Mouse (Mus musculus) liver, embryonic 16.5 days (tissue): Measurements from ENCODE around the gene Gm12169. TPM values are rescaled to one million over a fixed set of nuclear protein-coding genes. Genes with fewer than 3 reads are reported as not detected.

ENCODE experiments used
- ATAC-seq: fragments of 200-750 bp; cut with Nextera tagmentation; 2 replicates; pipeline ENCODE4 v1.8.0; 2017; ENCODE audit warnings: low read depth, mild to moderate bottlenecking, moderate number of reproducible peaks, moderate library complexity
- H3K27ac ChIP-seq: fragments of 300-500 bp; sonication (generic); 2 replicates; pipeline ENCODE4 v1.5.1; 2014; ENCODE audit warnings: mild to moderate bottlenecking, low read length
- H3K27me3 ChIP-seq: fragments of 300-500 bp; sonication (generic); 2 replicates; pipeline ENCODE4 v1.6.1; 2014; ENCODE audit warnings: low read depth, low read length, mixed read lengths; ENCODE audit not compliant: control insufficient read depth, insufficient read depth
- H3K36me3 ChIP-seq: fragments of 300-500 bp; sonication (generic); 2 replicates; pipeline ENCODE4 v1.6.1; 2014; ENCODE audit warnings: mild to moderate bottlenecking; ENCODE audit not compliant: control insufficient read depth, insufficient read depth
- H3K4me1 ChIP-seq: fragments of 300-500 bp; sonication (generic); 2 replicates; pipeline ENCODE4 v1.6.1; 2014; ENCODE audit warnings: low read depth, low read length, mixed read lengths; ENCODE audit not compliant: control insufficient read depth
- H3K4me2 ChIP-seq: fragments of 300-500 bp; sonication (generic); 2 replicates; pipeline ENCODE4 v1.6.1; 2014; ENCODE audit warnings: low read depth, low read length, mixed read lengths
- H3K4me3 ChIP-seq: fragments of 300-500 bp; sonication (generic); 2 replicates; pipeline ENCODE4 v1.5.1; 2014; ENCODE audit warnings: low read depth, mild to moderate bottlenecking, low read length
- H3K9ac ChIP-seq: fragments of 300-500 bp; sonication (generic); 2 replicates; pipeline ENCODE4 v1.6.1; 2014; ENCODE audit warnings: low read depth, low read length
- H3K9me3 ChIP-seq: fragments of 300-500 bp; sonication (generic); replicated peaks from 2 replicates; pipeline ENCODE4 v1.6.1; 2016; ENCODE audit warnings: low read length; ENCODE audit not compliant: control insufficient read depth
- WGBS: fragments of 180-500 bp; shearing (Covaris S2); extraction: QIAGEN DNeasy Blood & Tissue Kit; methylation state at CpG from one replicate; pipeline ENCODE4 v1.1.7; 2014; ENCODE audit not compliant: insufficient replicate concordance; 5-methylcytosine and 5-hydroxymethylcytosine counted together
- polyA plus RNA-seq: library from polyadenylated mRNA; unstranded; fragments of >200 nt; fragmentation: Nextera tagmentation; extraction: Ambion mirVana; gene quantifications from 2 replicates; pipeline ENCODE4 v1.2.1, GENCODE M21; 2015

The Gm12169 gene
- polyA plus RNA-seq, 1 experiment from 2014 or later = not detected

DNA sequence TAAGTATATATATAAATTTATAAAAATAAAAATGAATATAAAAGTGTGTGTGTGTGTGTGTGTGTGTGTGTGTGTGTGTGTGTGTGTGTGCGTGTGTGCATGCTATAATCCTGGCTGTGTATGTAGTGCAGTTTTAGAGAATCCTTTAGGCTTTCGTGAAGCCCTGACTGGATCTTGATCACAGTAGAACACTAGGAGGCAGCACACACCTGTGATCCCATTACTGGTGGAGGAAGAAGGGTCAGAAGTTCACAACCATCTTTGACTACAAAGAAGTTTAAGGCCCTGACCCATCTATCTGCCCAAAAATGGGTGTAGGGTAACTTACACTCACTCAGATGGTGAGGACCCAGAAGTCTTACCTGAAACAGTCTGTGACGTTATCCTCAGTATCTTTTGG is 1.3 kb upstream of the Gm12169 start:
- H3K27ac ChIP-seq = no peak overlapping the region
- no peaks in the 10 kb centered on the region for H3K9me3 ChIP-seq
- no peak for ATAC-seq
- no peaks in the 10 kb centered on the region for H3K36me3 ChIP-seq
- H3K4me1 ChIP-seq = no peaks in the 10 kb centered on the region
- no peak overlapping the region for H3K4me3 ChIP-seq
- H3K9ac ChIP-seq = no peak overlapping the region
- no peaks in the 10 kb centered on the region for H3K27me3 ChIP-seq
- H3K4me2 ChIP-seq = no peak overlapping the region
- 62% methylated on average over 3 of the region's 3 CpGs for WGBS

DNA sequence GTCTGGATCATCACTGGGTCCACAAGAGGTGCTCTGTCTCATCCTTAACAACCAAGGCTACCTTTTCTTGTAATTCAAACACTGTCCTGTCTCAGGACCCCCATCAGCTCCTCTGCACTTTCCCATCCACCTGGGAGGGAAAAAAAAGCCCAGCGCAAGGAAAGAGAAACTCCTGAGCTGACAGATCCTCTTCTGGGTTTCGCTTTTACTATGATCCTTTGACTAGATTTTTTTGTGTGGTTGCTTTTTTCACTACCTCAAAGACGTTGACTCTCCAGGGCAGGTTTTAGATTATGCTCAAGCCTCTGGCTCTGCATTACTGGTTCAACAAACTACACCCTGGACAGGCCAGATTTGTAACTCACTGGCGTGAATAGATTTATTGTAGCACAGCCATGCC is 6.1 kb downstream of the Gm12169 start:
- no peaks in the 10 kb centered on the region for H3K9me3 ChIP-seq

DNA sequence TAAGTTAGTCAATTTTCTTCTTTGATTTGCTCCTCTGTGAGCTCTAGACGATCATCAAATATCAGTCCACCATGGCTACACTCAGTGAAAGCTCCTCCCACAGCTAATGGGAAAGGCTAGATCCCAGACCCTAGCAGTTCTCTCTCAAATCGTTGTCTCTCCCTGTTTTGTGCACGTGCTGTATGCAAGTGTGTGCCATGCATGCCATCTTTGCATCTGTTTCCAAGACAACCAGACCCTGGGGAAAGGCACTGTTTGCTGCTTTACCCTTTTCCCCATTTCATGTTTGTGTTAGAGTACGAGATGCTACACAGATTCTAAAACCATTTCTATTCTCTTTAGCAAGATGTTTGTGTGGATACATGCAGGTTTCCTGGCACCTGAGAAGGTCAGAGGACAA is 13.0 kb downstream of the Gm12169 start:
- Histone ChIP-seq H3K9ac (no peak overlapping the region), H3K9me3 (no peaks in the 10 kb centered on the region), H3K4me1 (no peaks in the 10 kb centered on the region), H3K4me2 (no peak overlapping the region), H3K27ac (no peak overlapping the region), H3K4me3 (no peak overlapping the region), H3K36me3 (no peaks in the 10 kb centered on the region), H3K27me3 (no peaks in the 10 kb centered on the region)
- WGBS = 54% methylated on average over 4 of the region's 4 CpGs
- ATAC-seq = no peak

More for the DNA sequence above, 6.1 kb downstream of the Gm12169 start:
- Histone ChIP-seq H3K4me2 (no peak overlapping the region), H3K27me3 (no peaks in the 10 kb centered on the region), H3K4me3 (no peak overlapping the region), H3K9ac (no peak overlapping the region), H3K4me1 (no peaks in the 10 kb centered on the region), H3K36me3 (no peaks in the 10 kb centered on the region), H3K27ac (no peak overlapping the region)
- no peak for ATAC-seq
- WGBS = 65% methylated on average over 4 of the region's 4 CpGs

DNA sequence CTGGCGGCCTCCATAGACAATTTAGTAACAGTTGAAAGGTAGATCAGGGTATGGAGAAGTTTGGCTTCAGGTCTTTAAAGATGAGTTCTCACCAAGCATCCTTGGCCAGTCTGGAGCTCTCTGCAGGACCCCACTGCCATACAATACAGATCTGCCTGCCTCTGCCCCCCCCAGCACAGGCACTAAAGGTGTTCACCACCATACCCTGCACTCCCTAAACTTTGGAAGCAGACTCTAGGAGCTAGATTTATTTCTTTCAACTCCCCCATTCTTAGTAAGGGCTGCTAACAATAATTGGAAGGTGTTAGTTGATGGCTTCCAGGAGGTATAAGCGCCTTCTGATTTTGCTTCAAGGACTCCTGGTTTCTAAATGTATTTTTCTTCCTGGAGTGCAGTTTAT is 19.5 kb downstream of the Gm12169 start:
- no peaks in the 10 kb centered on the region for H3K27me3 ChIP-seq
- no peaks in the 10 kb centered on the region for H3K36me3 ChIP-seq
- H3K4me2 ChIP-seq = no peak overlapping the region
- no peak overlapping the region for H3K4me3 ChIP-seq
- H3K27ac ChIP-seq = no peak overlapping the region
- no peaks in the 10 kb centered on the region for H3K9me3 ChIP-seq
- no peaks in the 10 kb centered on the region for H3K4me1 ChIP-seq
- 55% methylated on average over 2 of the region's 2 CpGs for WGBS
- ATAC-seq = no peak
- no peak overlapping the region for H3K9ac ChIP-seq

DNA sequence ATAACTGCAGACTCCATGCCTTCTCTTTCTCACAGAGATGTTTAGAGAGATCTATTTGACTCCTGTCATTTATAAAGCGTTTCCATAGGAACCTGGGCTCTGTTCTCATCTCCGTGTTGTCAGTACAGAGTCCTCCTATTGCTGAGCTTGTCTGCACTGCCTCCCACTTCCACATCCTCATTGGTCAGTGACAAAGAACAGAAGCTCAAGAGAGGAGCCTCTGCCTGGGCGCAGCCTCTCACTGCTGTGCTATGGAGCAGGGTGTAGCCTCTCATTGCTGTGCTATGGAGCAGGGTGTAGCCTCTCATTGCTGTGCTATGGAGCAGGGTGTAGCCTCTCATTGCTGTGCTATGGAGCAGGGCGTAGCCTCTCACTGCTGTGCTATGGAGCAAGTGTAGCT is 25.7 kb downstream of the Gm12169 start:
- Histone ChIP-seq H3K4me3 (no peak overlapping the region), H3K9ac (no peak overlapping the region), H3K27me3 (no peaks in the 10 kb centered on the region), H3K36me3 (no peaks in the 10 kb centered on the region), H3K4me1 (no peaks in the 10 kb centered on the region), H3K27ac (no peak overlapping the region), H3K4me2 (no peak overlapping the region), H3K9me3 (no peaks in the 10 kb centered on the region)
- ATAC-seq = no peak
- WGBS = 59% methylated on average over 4 of the region's 4 CpGs

DNA sequence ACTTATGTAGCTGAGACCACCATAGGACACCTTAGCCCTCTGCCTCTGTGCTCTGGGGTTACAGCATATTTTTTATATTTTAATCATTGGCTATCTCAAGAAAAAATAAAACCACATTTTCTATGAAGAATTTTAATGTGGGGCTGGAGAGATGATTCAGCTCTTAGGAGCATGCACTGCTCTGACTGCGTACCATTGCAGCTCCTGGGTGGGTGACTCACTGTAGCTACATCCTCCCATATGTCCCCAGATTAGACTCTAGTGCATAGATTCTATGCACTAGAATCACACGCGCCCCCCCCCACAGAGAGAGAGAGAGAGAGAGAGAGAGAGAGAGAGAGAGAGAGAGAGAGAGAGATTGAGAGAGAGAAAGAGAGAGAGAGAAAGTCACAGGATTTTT is 28.7 kb downstream of the Gm12169 start:
- ATAC-seq = no peak
- no peaks in the 10 kb centered on the region for H3K27me3 ChIP-seq
- no peak overlapping the region for H3K9ac ChIP-seq
- no peak overlapping the region for H3K27ac ChIP-seq
- no peaks in the 10 kb centered on the region for H3K9me3 ChIP-seq
- H3K4me2 ChIP-seq = no peak overlapping the region
- H3K36me3 ChIP-seq = no peaks in the 10 kb centered on the region
- 72% methylated on average over 3 of the region's 3 CpGs for WGBS
- H3K4me1 ChIP-seq = no peaks in the 10 kb centered on the region
- H3K4me3 ChIP-seq = no peak overlapping the region

DNA sequence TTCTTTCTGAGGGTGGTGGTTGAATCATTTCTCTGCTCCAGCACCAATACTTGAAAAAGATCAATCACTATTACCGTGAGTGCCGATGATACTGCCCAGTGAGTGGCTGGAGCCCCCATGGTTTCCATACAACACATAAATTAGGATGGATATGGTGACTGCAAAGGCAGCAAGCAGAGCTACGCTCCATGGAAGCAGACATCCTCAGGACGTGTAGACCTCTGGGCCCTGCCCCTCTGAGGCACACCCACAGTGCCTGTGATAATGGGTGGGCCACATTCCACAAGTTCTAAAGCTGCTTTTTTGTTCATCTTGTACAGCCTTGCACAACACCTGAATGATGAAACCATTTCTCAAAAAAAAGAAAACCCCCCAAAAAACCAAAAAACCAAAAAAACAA is 37.1 kb downstream of the Gm12169 start:
- no peaks in the 10 kb centered on the region for H3K27me3 ChIP-seq
- WGBS = 57% methylated on average over 4 of the region's 4 CpGs
- no peak overlapping the region for H3K27ac ChIP-seq
- ATAC-seq = no peak
- H3K9me3 ChIP-seq = no peaks in the 10 kb centered on the region
- no peaks in the 10 kb centered on the region for H3K36me3 ChIP-seq
- H3K4me1 ChIP-seq = no peaks in the 10 kb centered on the region
- no peak overlapping the region for H3K4me3 ChIP-seq
- H3K9ac ChIP-seq = no peak overlapping the region
- no peak overlapping the region for H3K4me2 ChIP-seq

GRCm38 (mm10) chr11:46564671-46565070 is 40.7 kb downstream of the Gm12169 start:
- Histone ChIP-seq H3K27ac (no peak overlapping the region), H3K9ac (no peak overlapping the region), H3K9me3 (no peaks in the 10 kb centered on the region), H3K4me3 (no peak overlapping the region), H3K4me2 (no peak overlapping the region), H3K4me1 (no peaks in the 10 kb centered on the region), H3K36me3 (no peaks in the 10 kb centered on the region), H3K27me3 (no peaks in the 10 kb centered on the region)
- ATAC-seq = no peak
- 31% methylated on average over 1 of the region's 1 CpGs for WGBS

DNA sequence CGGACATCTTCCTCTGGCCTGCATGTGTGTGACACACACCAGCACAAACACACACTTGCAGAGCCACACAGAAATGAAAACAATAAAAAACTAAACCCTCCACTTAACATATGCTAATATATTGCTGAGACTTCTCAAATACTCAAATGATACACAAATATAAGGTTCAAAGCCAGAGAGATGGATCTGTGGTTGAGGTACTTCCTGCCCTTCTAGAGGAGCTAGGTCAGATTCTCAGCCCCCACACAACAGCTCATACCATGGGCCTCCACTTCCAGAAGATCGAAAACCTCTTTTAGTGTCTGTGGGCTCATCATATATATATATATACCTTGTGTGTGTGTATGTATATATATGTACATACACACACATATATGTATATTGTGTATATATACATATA is 42.0 kb downstream of the Gm12169 start:
- Histone ChIP-seq H3K27me3 (no peaks in the 10 kb centered on the region), H3K4me1 (no peaks in the 10 kb centered on the region), H3K27ac (no peak overlapping the region), H3K9me3 (no peaks in the 10 kb centered on the region), H3K9ac (no peak overlapping the region), H3K4me3 (no peak overlapping the region), H3K4me2 (no peak overlapping the region), H3K36me3 (no peaks in the 10 kb centered on the region)
- ATAC-seq = no peak
- 64% methylated on average over 2 of the region's 2 CpGs for WGBS

GRCm38 (mm10) chr11:46569107-46569506 is 45.1 kb downstream of the Gm12169 start:
- no peaks in the 10 kb centered on the region for H3K36me3 ChIP-seq
- H3K9me3 ChIP-seq = no peaks in the 10 kb centered on the region
- no peaks in the 10 kb centered on the region for H3K27me3 ChIP-seq
- ATAC-seq = no peak
- no peak overlapping the region for H3K9ac ChIP-seq
- H3K4me3 ChIP-seq = no peak overlapping the region
- no peaks in the 10 kb centered on the region for H3K4me1 ChIP-seq
- WGBS = 63% methylated on average over 1 of the region's 1 CpGs
- no peak overlapping the region for H3K4me2 ChIP-seq
- no peak overlapping the region for H3K27ac ChIP-seq
